Mouse (Mus musculus): ENCODE measurements around the gene Slc29a2. TPM values are rescaled to one million over a fixed set of nuclear protein-coding genes. Genes with fewer than 3 reads are reported as not detected.

Slc29a2 gene
- total RNA-seq, 4 experiments from 2014 or later = 8.8 to 11.9 (median 10.6) TPM

- DNase-seq (ENCODE audit: low spot score) = no peak
These were observed 35.4 kb downstream of the Slc29a2 start for GRCm38 (mm10) chr19:5058801-5059771.

- no peak for DNase-seq (ENCODE audit: low spot score)
These were observed 37.0 kb downstream of the Slc29a2 start for GRCm38 (mm10) chr19:5060365-5061330.

DNA sequence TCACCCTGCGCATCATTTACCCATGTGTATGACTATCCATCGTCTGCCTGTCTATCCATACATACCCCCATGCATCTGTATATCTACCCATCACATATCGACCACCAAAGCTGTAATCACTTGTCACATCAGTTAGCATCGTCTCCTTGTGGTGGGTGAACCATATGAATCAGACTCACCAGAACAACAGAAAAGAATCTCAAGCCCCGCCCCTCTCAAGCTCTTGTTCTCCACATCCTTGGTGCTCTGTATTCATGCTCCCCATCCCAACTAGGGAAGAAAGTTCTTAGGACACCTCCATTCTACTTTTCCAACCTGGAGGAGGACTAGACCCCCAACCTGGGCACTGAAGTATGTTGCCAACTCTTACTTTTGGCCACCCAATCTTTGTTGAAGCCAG, 38.4 kb downstream of the Slc29a2 start:
- no peak for DNase-seq (ENCODE audit: low spot score)

DNA sequence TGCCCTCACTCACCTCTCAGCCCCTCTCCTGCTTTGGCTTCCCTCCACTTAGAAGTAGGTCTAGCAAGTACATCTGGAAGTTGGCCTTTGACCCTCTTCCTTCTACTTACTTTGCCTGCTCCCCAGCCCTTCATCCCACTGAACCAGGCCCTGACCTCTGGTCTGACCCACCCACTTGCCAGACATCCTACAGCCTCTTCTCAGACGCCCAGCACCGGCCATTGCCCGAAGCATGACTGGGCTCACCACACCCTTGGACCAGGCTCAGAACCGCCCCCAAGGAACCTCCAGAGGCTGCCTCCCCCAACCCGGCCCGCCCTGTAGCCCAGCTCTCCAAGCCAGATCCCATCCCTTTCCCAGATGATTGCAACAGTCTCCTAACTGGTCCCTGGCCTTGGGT, 38.8 kb downstream of the Slc29a2 start:
- no peak for DNase-seq (ENCODE audit: low spot score)

DNA sequence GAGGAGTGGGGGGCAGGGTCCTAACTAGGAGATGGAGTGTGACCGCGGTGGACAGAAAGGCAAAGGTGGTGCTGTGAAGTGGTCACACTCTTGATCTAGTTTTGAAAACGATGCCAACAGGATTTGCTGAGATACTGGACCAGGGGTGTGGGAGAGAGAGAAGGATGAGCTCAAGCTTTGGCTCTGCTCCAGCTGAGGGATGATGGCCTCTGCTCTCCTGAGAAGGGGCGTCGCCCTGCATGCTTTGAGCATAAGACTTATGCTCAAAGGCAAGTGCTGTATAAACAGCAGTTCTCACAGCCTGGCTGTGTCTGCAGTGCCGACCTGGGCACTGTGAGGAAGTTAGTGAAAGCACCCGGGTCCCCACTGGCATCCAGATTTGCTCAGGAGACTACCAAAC, 41.4 kb downstream of the Slc29a2 start:
- DNase-seq (ENCODE audit: low spot score) = no peak

DNA sequence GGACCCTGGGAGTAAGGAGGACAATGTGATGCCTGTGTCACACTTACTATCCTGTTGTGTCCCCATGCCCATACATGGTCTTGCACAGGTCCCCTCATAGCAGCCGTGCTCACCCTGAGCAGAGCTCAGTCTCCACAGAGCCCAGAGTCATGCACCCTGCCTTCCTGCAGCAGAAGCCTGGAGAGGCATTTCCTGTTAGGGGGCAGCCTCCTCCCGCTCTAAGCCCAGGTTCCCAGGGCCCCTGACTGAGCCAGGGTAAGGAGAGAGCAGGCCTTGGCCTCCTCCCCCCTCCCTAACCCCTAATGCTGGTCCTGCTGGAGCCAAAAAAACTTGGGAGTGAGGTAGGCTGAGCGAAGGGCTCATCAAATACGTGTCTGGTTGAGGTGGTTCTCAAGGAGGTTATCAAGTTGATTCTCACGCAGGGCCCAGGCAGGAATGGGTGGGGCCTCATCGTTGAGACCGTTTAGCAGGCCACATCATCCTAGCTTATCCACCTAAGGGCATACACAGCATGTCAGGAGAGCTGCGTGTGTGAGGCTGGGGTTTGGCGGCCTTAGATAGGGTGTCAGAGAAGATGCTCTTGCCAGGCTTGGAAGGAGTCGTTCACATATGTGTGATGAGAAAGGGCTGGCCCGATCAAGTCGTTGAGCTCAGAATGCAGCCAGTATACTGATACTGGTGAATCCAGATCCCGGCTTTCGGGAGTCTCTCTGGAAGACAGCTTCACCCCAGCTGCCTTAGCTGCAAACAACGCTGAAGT, 43.6 kb downstream of the Slc29a2 start:
- DNase-seq (ENCODE audit: low spot score) = no peak

DNA sequence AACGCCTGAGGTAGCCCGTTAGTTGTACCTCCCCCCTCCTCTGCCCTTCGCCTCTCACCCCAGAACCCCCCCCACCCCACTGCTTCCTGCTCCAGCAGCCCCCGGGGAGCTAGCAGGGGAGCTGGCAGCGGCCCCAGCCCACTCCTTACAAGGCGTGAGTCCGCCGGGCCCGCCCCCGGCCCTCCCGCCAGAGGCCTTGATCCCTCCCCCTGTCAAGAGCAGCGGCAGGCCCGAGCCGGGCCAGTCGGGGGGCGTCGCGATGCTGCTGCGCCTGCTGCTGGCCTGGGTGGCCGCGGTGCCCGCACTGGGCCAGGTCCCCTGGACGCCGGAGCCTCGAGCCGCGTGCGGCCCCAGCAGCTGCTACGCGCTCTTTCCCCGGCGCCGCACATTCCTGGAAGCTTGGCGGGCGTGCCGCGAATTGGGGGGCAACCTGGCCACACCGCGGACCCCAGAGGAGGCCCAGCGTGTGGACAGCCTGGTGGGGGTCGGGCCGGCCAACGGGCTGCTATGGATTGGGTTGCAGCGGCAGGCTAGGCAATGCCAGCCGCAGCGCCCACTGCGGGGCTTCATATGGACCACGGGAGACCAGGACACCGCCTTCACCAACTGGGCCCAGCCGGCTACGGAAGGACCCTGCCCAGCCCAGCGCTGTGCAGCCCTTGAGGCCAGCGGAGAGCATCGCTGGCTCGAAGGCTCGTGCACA, 44.4 kb downstream of the Slc29a2 start, which contains the start of gene Cd248:
Gene Cd248 (plus strand): TSS at position 212 of the 703 bp plus-strand sequence.
- DNase-seq (ENCODE audit: low spot score) = peak; percentile 61

DNA sequence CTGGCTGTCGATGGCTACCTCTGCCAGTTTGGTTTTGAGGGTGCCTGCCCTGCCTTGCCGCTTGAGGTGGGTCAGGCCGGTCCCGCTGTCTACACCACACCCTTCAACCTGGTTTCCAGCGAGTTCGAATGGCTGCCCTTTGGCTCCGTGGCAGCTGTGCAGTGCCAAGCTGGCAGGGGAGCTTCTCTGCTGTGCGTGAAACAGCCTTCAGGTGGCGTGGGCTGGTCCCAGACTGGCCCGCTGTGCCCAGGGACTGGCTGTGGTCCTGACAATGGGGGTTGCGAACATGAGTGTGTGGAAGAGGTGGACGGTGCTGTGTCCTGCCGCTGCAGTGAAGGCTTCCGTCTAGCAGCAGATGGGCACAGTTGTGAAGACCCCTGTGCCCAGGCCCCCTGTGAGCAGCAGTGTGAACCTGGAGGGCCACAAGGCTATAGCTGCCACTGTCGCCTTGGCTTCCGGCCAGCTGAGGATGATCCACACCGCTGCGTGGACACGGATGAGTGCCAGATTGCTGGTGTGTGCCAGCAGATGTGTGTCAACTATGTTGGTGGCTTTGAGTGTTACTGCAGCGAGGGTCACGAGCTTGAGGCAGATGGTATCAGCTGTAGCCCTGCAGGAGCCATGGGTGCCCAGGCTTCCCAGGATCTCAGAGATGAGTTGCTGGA, 45.0 kb downstream of the Slc29a2 start:
- no peak for DNase-seq (ENCODE audit: low spot score)

GRCm38 (mm10) chr19:5069486-5069885, 45.8 kb downstream of the Slc29a2 start:
- DNase-seq (ENCODE audit: low spot score) = no peak

- no peak for DNase-seq (ENCODE audit: low spot score)
These were observed 46.3 kb downstream of the Slc29a2 start for GRCm38 (mm10) chr19:5069978-5070377.

- no peak for DNase-seq (ENCODE audit: low spot score)
These were observed 47.4 kb downstream of the Slc29a2 start for GRCm38 (mm10) chr19:5071077-5071476.

- DNase-seq (ENCODE audit: low spot score) = peak; percentile 79
These were observed 48.1 kb downstream of the Slc29a2 start for GRCm38 (mm10) chr19:5071545-5072369.

- no peak for DNase-seq (ENCODE audit: low spot score)
These were observed 48.8 kb downstream of the Slc29a2 start for GRCm38 (mm10) chr19:5072389-5073019.

DNA sequence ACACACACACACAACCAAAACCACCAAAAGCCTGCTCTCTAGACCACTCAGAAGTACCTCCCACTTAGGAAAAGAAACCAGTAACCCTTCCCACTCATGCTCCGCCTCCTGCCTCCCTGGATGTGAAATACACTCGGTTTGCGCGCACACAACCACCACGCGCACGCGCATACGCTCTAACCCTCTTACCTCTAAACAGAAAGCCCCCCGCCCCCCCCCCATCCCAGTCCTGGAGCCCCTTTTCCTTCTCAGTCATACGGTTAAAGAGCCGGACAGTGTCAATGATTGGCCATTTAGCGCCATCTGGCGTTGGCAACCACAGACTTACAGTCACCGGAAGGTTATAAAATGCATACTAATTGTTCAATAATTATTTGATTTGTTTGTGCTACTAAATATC, 49.4 kb downstream of the Slc29a2 start:
- no peak for DNase-seq (ENCODE audit: low spot score)

GRCm38 (mm10) chr19:5073518-5073917, 49.9 kb downstream of the Slc29a2 start:
- DNase-seq (ENCODE audit: low spot score) = no peak

DNA sequence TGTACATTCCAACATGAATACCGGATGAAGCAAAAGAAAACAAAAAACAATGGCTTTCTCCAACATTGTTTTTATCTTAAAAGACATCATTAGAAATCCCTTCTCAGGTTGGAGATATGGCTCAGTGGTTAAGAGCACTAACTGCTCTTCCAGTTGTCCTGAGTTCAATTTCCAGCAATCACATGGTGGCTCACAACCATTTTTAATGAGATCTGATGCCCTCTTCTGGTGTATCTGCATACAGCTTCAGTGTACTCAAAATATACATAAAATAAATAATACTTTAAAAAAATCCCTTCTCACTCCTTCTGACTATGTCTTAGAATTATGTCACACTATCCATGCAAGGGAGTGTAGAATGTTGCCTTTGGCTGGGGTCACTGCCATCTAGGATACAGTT, 55.6 kb downstream of the Slc29a2 start:
- no peak for DNase-seq (ENCODE audit: low spot score)

Data from heart, adult 8-10 months (tissue).